Mouse (Mus musculus): ENCODE results near the gene Elof1. TPM values are rescaled to one million over a fixed set of nuclear protein-coding genes. Genes with fewer than 3 reads are reported as not detected.

Elof1 gene
- polyA plus RNA-seq, 1 experiment from 2014 or later = 191 TPM

GRCm38 (mm10) chr9:22131226-22131981, 14.4 kb upstream of the Elof1 start:
- Histone ChIP-seq H3K4me2 (replicated peaks; ENCODE audit: low read depth, low read length) (peak overlapping the region; percentile 57), H3K36me3 (ENCODE audit: insufficient read depth, low read length) (no peaks in the 10 kb centered on the region), H3K4me3 (ENCODE audit: low read depth, low read length) (peak overlapping the region; percentile 24), H3K9me3 (ENCODE audit: low read length) (no peaks in the 10 kb centered on the region), H3K27ac (ENCODE audit: low read length) (no peak overlapping the region), H3K27me3 (replicated peaks; ENCODE audit: insufficient read depth, low read length) (no peaks in the 10 kb centered on the region), H3K4me1 (ENCODE audit: insufficient read depth, low read depth, low read length) (peaks cover 6% of the 10 kb centered on the region; the same call in 1 of the 2 replicates), H3K9ac (replicated peaks; ENCODE audit: low read depth) (0 out of 2 replicates have a peak overlapping the region, but pooled peaks have one; percentile 9)
- DNase-seq (ENCODE audit: low spot score) = peak; percentile 74
- ATAC-seq = peak; percentile 80
- WGBS = 2% methylated on average over 35 of the region's 35 CpGs
- TF ChIP-seq CTCF (IDR thresholded peaks at IDR 0.05) (no peak), EP300 (IDR thresholded peaks at IDR 0.05) (no peak)

- Histone ChIP-seq H3K27ac (ENCODE audit: low read length) (no peak overlapping the region), H3K4me2 (replicated peaks; ENCODE audit: low read depth, low read length) (no peak overlapping the region), H3K36me3 (ENCODE audit: insufficient read depth, low read length) (no peaks in the 10 kb centered on the region), H3K27me3 (replicated peaks; ENCODE audit: insufficient read depth, low read length) (no peaks in the 10 kb centered on the region), H3K4me1 (ENCODE audit: insufficient read depth, low read depth, low read length) (no peaks in the 10 kb centered on the region), H3K9ac (replicated peaks; ENCODE audit: low read depth) (no peak overlapping the region), H3K9me3 (ENCODE audit: low read length) (no peaks in the 10 kb centered on the region), H3K4me3 (ENCODE audit: low read depth, low read length) (no peak overlapping the region)
- ATAC-seq (no peak), DNase-seq (ENCODE audit: low spot score) (peak; percentile 42)
- TF ChIP-seq EP300 (IDR thresholded peaks at IDR 0.05) = no peak
- no peak for TF ChIP-seq CTCF (IDR thresholded peaks at IDR 0.05)
- WGBS = 80% methylated on average over 15 of the region's 15 CpGs
These were observed 8.5 kb upstream of the Elof1 start for GRCm38 (mm10) chr9:22125246-22126027.

DNA sequence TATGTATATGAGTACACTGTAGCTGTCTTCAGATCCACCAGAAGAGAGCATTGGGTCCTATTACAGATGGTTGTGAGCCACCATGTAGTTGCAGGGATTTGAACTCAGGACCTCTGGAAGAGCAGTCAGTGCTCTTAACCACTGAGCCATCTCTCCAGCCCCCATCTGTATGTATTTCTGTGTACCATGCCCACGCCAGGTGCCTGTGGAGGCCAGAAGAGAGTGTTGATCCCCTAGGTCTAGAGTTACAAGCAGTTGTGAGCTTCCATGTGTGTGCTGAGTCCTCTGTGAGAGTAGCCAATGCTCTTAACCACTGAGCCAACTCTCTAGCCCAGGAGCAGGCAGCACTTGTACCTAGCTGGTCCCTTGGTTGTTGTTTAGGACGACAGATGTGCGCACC, 7.2 kb upstream of the Elof1 start:
- ATAC-seq = no peak
- Histone ChIP-seq H3K36me3 (ENCODE audit: insufficient read depth, low read length) (no peaks in the 10 kb centered on the region), H3K4me2 (replicated peaks; ENCODE audit: low read depth, low read length) (no peak overlapping the region), H3K9me3 (ENCODE audit: low read length) (no peaks in the 10 kb centered on the region), H3K4me3 (ENCODE audit: low read depth, low read length) (no peak overlapping the region), H3K27ac (ENCODE audit: low read length) (no peak overlapping the region), H3K9ac (replicated peaks; ENCODE audit: low read depth) (no peak overlapping the region), H3K4me1 (ENCODE audit: insufficient read depth, low read depth, low read length) (no peaks in the 10 kb centered on the region), H3K27me3 (replicated peaks; ENCODE audit: insufficient read depth, low read length) (no peaks in the 10 kb centered on the region)
- 72% methylated on average over 3 of the region's 3 CpGs for WGBS
- DNase-seq (ENCODE audit: low spot score) = no peak
- TF ChIP-seq EP300 (IDR thresholded peaks at IDR 0.05) = no peak
- TF ChIP-seq CTCF (IDR thresholded peaks at IDR 0.05) = no peak

- Histone ChIP-seq H3K4me2 (replicated peaks; ENCODE audit: low read depth, low read length) (no peak overlapping the region), H3K36me3 (ENCODE audit: insufficient read depth, low read length) (no peaks in the 10 kb centered on the region), H3K27ac (ENCODE audit: low read length) (no peak overlapping the region), H3K4me1 (ENCODE audit: insufficient read depth, low read depth, low read length) (no peaks in the 10 kb centered on the region), H3K9ac (replicated peaks; ENCODE audit: low read depth) (no peak overlapping the region), H3K27me3 (replicated peaks; ENCODE audit: insufficient read depth, low read length) (no peaks in the 10 kb centered on the region), H3K4me3 (ENCODE audit: low read depth, low read length) (no peak overlapping the region), H3K9me3 (ENCODE audit: low read length) (no peaks in the 10 kb centered on the region)
- DNase-seq (ENCODE audit: low spot score) (no peak), ATAC-seq (no peak)
- TF ChIP-seq EP300 (IDR thresholded peaks at IDR 0.05) (no peak), CTCF (IDR thresholded peaks at IDR 0.05) (no peak)
- 74% methylated on average over 7 of the region's 7 CpGs for WGBS
These were observed 6.2 kb upstream of the Elof1 start for GRCm38 (mm10) chr9:22123069-22123609.

GRCm38 (mm10) chr9:22122005-22122404, 5.0 kb upstream of the Elof1 start:
- Histone ChIP-seq H3K9me3 (ENCODE audit: low read length) (no peaks in the 10 kb centered on the region), H3K4me3 (ENCODE audit: low read depth, low read length) (no peak overlapping the region), H3K27ac (ENCODE audit: low read length) (no peak overlapping the region), H3K36me3 (ENCODE audit: insufficient read depth, low read length) (no peaks in the 10 kb centered on the region), H3K4me1 (ENCODE audit: insufficient read depth, low read depth, low read length) (peaks cover 3% of the 10 kb centered on the region; the same call in 1 of the 2 replicates), H3K27me3 (replicated peaks; ENCODE audit: insufficient read depth, low read length) (no peaks in the 10 kb centered on the region), H3K9ac (replicated peaks; ENCODE audit: low read depth) (no peak overlapping the region), H3K4me2 (replicated peaks; ENCODE audit: low read depth, low read length) (no peak overlapping the region)
- no peak for ATAC-seq
- TF ChIP-seq EP300 (IDR thresholded peaks at IDR 0.05) (no peak), CTCF (IDR thresholded peaks at IDR 0.05) (no peak)
- DNase-seq (ENCODE audit: low spot score) = no peak
- WGBS = 60% methylated on average over 3 of the region's 3 CpGs

- DNase-seq (ENCODE audit: low spot score) (no peak), ATAC-seq (no peak)
- H3K4me2 ChIP-seq (replicated peaks; ENCODE audit: low read depth, low read length) = no peak overlapping the region
- H3K27ac ChIP-seq (ENCODE audit: low read length) = no peak overlapping the region
- H3K4me1 ChIP-seq (ENCODE audit: insufficient read depth, low read depth, low read length) = peaks cover 3% of the 10 kb centered on the region; the same call in 1 of the 2 replicates
- H3K9ac ChIP-seq (replicated peaks; ENCODE audit: low read depth) = no peak overlapping the region
- no peaks in the 10 kb centered on the region for H3K27me3 ChIP-seq (replicated peaks; ENCODE audit: insufficient read depth, low read length)
- no peaks in the 10 kb centered on the region for H3K9me3 ChIP-seq (ENCODE audit: low read length)
- no peaks in the 10 kb centered on the region for H3K36me3 ChIP-seq (ENCODE audit: insufficient read depth, low read length)
- TF ChIP-seq EP300 (IDR thresholded peaks at IDR 0.05) (no peak), CTCF (IDR thresholded peaks at IDR 0.05) (no peak)
- H3K4me3 ChIP-seq (ENCODE audit: low read depth, low read length) = no peak overlapping the region
These were observed 4.6 kb upstream of the Elof1 start for GRCm38 (mm10) chr9:22121545-22121944.

Data from lung, postnatal 0 days (tissue).